8 mouse cellular contexts compared by ENCODE assay signal in the genomic region with DNA sequence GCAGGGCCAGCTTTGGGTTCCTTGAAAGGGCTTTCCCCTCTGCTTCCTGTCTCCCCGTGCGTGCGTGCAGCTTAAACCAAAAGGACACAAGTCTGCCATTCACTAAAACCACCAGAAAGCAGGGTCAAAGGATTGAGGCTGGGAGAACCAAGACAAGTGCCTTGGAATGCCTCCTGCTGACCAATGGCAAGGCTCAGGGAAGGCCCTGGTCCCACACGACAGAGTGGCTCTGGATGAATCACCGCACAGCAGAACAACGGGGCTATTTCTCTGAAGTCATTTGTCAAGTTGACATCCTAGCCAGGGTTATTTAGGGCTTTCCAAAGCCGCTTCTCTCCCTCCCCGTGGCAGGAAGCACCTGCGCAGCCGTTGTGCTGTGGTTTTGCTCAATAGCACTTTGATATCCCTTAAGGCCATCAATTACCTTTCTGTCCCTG.
A peak's percentile ranks its signal among the peaks of the same experiment; 100 is the strongest.
DNase-seq lines count a peak whose midpoint lies in the region; ATAC-seq lines count a peak whose summit lies in the region.

No protein-coding gene starts in this region.

- no peak overlapping the region for H3K4me3 ChIP-seq in kidney, embryonic 14.5 days (ENCODE audit: low read length)
- H3K4me3 ChIP-seq in neural tube, embryonic 14.5 days (ENCODE audit: low read depth, low read length) = no peak overlapping the region

- no peak overlapping the region for H3K4me2 ChIP-seq in kidney, embryonic 14.5 days (replicated peaks; ENCODE audit: low read depth, low read length)
- H3K4me2 ChIP-seq in neural tube, embryonic 14.5 days (ENCODE audit: low read depth, low read length) = no peak overlapping the region

- no peaks in the 10 kb centered on the region for H3K27me3 ChIP-seq in kidney, embryonic 14.5 days (ENCODE audit: control insufficient read depth, insufficient read depth, low read length)
- no peaks in the 10 kb centered on the region for H3K27me3 ChIP-seq in neural tube, embryonic 14.5 days (ENCODE audit: control insufficient read depth, insufficient read depth, low read length)

- peaks cover 31% of the 10 kb centered on the region for H3K4me1 ChIP-seq in kidney, embryonic 14.5 days (ENCODE audit: control insufficient read depth, insufficient read depth, low read length)
- peaks cover 14% of the 10 kb centered on the region for H3K4me1 ChIP-seq in neural tube, embryonic 14.5 days (ENCODE audit: control insufficient read depth, insufficient read depth, low read length)

- no peaks in the 10 kb centered on the region for H3K36me3 ChIP-seq in kidney, embryonic 14.5 days (ENCODE audit: control insufficient read depth, insufficient read depth, low read length)
- no peaks in the 10 kb centered on the region for H3K36me3 ChIP-seq in neural tube, embryonic 14.5 days (ENCODE audit: control insufficient read depth, insufficient read depth, low read length)

- H3K9me3 ChIP-seq in kidney, embryonic 14.5 days (ENCODE audit: control insufficient read depth, low read length) = no peaks in the 10 kb centered on the region
- no peaks in the 10 kb centered on the region for H3K9me3 ChIP-seq in neural tube, embryonic 14.5 days (ENCODE audit: control insufficient read depth, low read length)

- no peak overlapping the region for H3K9ac ChIP-seq in kidney, embryonic 14.5 days (ENCODE audit: low read depth, low read length)
- H3K9ac ChIP-seq in neural tube, embryonic 14.5 days (replicated peaks; ENCODE audit: low read depth, low read length) = no peak overlapping the region

- H3K27ac ChIP-seq in kidney, embryonic 14.5 days (ENCODE audit: low read depth, low read length) = peak overlapping the region; percentile 73; the same call in 1 of the 2 replicates
- H3K27ac ChIP-seq in neural tube, embryonic 14.5 days (ENCODE audit: low read depth, low read length) = no peak overlapping the region

- WGBS in kidney, embryonic 14.5 days = 8% methylated on average over 10 of the region's 10 CpGs
- WGBS in neural tube, embryonic 14.5 days = 4% methylated on average over 10 of the region's 10 CpGs

- DNase-seq in heart, adult 11 months = peak; percentile 94
- DNase-seq in heart, postnatal 4 days = no peak
- DNase-seq in brain, adult 2 months (ENCODE audit: low read depth, low spot score) = peak; percentile 40
- DNase-seq in natural killer cell, adult 2 months (ENCODE audit: low spot score in 2 of 2) = no peak
- no peak for DNase-seq in lung, postnatal 4 days

- ATAC-seq in kidney, embryonic 14.5 days (ENCODE audit: low FRiP score, low TSS enrichment) = 0 out of 2 replicates have a peak, but pooled peaks have one; percentile 16
- ATAC-seq in neural tube, embryonic 14.5 days (ENCODE audit: low read depth) = peak; percentile 47; the same call in 1 of the 2 replicates
- no peak for ATAC-seq in frontal cortex, adult (ENCODE audit: low TSS enrichment)

Comparison
In these comparisons a context has a peak if more than half of its experiments do, and no peak if none do; other contexts are left out.
1. DNase-seq: peak in heart, adult 11 months (single experiment) and brain, adult 2 months (single experiment); none in heart, postnatal 4 days (single experiment), natural killer cell, adult 2 months (0 of 2) and lung, postnatal 4 days (0 of 2).